Mouse (Mus musculus) thymus, postnatal 0 days (tissue): ENCODE data around the gene Cd300lf. TPM values are rescaled to one million over a fixed set of nuclear protein-coding genes. Genes with fewer than 3 reads are reported as not detected.
A peak's percentile ranks its signal among the peaks of the same experiment; 100 is the strongest.

Experiments
- DNase-seq: peaks from one replicate; pipeline ENCODE4 v3.0.0-alpha.2; 2015; ENCODE audit warnings: low spot score
- polyA plus RNA-seq: library from polyadenylated mRNA; unstranded; fragments of >200 nt; fragmentation: Nextera tagmentation; extraction: Ambion mirVana; gene quantifications from 2 replicates; pipeline ENCODE4 v1.2.1, GENCODE M21; 2015

The Cd300lf gene
- polyA plus RNA-seq = 0.76 and 2.0 TPM in 2 replicates

- DNase-seq = peak; percentile 42
Observed at GRCm38 (mm10) chr11:115133800-115134199, at the start of gene Cd300lf. Gene Cd300lf, minus strand, starts transcription at chr11:115133992.

DNA sequence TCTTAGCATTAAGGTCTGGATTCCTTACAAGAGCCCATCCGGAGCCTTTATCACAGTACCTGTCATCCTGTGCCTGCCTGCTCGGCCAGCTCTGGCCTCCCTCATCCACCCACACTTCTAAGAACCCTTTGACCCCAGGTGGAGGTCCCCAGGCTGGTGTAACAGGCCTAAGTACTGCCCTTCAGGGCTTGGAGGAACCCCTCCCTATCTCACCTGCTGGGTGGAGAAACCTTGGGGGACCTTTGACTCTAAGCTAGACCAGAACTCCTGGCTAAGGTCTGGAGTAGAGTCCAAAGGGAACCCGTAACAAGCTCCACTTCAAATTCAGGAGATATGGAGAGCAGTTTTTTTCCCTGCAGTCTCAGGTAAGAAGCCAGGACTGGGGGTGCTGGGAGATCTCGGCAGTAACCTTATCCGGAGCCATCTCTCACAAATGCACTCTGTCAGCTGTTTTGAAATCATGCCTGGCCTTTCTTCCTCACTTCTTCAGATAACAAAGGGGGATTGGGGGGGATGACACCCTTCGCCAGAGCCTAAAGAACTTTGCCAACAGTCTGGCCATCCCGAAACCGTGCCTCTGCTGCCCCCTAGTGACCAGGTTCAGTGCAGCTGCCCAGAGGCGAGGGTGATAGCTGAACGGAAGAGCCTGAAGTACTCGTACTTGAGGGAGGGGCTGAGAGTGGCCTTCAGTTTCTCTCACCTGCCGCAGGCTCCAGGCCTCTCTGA is 48.3 kb upstream of the Cd300lf start:
- peak; percentile 89 for DNase-seq

- DNase-seq = no peak
Observed at GRCm38 (mm10) chr11:115179881-115180280, 46.1 kb upstream of the Cd300lf start.

GRCm38 (mm10) chr11:115179191-115179590 is 45.4 kb upstream of the Cd300lf start:
- no peak for DNase-seq

DNA sequence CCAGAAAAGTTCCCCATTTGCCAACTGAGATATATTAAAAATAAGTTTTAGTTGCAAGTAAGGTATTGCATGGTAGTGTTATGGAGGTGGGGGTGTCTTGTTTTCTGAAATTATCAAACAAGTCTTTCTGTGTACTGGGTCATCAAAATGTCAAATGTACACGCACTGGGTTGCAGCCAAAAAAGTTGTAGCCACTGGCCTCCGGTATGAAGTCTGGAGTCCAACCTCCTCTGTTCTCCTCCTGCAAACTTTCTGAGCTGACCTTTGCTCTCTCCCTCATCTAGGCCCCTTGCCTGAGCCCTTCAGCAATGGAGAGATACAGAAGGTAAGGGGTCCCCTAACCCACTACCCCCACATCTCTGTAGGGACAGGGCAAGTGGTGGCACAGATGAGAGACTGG is 45.0 kb upstream of the Cd300lf start:
- DNase-seq = no peak

GRCm38 (mm10) chr11:115177559-115178195 is 43.9 kb upstream of the Cd300lf start:
- DNase-seq = no peak

DNA sequence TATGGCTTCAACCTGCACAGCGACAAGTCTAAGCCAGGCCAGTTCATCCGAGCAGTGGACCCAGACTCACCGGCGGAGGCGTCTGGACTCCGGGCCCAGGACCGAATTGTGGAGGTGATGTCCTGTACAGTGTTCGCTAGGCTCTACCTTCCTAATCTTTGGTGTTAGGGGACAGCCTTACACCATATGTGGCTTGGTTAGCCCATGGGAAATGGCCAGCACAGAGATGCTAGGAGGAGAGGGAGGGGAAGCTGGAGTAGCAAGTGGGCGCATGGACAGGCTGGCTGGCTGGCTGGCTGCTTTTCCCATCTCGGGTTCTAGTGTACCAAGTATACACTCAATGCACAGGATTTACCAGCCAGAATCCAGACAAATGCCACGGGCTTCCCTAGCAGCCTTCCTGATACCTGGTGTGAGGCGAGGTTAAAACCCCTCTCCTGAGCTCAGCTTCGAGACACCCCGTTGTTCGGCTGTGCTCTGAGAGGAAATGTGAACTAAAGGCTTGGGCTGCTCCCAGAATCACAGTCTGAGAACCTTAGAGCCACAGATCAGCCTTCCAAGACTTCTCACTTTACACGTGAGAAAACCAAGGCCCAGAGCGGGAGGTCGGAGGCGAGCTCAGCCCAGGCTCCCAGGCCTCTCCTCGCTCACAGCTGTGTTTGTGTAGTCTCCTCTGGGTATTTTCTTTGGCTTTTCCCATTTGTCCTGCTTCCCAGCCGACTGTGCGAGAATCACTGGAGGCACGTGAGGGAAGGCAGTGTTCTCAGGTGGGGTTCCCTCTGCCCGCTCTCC is 42.8 kb upstream of the Cd300lf start:
- DNase-seq = no peak

DNA sequence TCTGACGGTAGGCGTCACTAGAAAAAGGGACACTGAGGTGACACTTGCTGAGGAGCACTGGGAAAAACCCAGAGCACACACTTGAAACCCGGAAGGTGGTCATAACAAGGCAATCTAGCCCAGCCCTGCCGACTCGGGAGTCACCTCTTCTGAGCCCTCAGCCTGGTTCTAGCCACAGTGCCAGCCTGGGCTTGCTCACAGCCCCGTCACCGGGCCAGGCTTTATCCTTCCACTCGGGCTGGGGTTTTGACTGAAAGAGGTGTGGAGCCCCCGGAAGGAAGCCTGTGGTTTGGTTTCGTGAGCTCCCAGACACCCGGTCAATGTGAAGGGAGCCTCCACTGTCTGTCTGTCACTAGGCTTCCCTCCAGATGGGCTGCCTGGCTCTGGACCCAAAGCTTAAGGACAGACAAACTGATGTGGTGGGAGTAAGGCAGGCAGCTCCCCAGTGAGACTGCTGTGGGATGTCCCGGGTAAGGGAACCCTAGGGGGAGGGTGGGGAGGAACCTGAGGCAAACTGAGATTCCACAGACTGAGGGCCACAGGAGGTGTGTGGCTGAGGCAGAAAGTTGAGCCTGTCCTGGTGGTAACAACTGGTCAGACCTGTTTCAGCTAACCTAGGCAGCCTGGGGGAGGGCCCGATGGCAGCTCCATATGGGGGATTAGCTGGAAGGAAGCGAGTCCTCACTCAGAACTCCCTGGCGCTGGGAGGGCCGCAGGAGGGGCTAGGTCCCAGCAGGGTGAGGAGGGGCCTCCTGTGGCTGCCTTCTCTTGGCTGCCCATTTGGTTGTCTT is 40.0 kb upstream of the Cd300lf start:
- peak; percentile 60 for DNase-seq

DNA sequence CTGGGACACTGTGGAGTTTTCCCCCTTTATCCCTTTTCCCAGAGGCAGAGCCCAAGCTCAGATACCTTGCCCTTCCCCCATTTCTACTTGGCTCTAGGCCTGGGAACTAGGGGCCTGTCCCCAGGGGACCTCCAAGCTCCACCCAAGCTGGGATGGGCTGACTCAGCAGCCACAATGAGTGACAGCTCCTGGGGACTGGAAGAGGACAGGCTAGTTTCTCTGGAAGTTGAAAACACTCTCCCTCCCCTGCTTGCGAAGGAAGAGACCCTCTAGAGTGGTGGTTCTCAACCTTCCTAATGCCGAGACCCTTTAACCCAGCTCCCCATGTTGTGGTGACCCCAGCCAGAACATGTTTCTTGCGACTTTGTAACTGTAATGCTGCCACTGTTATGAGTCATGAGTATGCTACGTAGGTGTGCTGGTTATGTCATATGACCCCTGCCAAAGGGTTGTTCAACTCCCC is 39.1 kb upstream of the Cd300lf start:
- DNase-seq = no peak

DNA sequence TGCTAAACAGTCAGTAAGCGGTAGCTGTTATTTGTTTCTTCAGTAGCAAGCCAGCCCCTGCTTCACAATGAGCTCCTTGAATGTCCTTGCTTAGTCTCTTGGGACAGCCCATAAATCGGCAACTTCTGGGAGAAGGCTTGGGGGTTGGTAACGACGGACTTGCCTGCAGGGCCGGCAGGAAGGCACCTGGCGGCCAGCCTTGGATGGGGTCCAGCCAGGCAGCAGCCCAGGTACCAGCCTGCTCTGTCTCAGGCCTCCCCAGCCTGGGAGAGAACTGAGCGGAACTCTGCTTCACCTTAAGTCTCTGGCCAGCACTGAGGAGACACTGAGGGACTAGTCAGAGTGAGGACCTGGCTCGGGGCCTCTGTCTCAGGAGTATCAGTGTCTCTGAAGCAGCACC is 37.3 kb upstream of the Cd300lf start:
- no peak for DNase-seq

DNA sequence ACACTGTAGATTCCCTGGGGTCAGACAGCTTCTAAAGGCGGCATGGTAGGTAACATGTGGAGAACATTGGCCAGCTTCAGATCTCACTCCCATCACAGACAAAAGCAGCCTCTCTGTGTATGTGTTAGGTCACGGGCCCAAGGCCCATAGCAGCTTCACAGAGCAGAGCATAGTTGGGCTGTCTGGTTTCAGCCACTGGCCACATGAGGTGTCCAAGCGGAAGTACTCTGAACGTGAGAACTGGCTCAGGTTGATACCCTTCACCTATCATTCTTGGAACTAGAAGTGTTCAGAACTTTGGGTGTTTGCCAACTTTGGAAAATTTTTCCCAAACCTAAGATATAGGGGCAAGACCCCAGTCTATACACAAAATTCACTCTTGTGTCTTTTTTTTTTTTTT is 35.6 kb upstream of the Cd300lf start:
- no peak for DNase-seq

DNA sequence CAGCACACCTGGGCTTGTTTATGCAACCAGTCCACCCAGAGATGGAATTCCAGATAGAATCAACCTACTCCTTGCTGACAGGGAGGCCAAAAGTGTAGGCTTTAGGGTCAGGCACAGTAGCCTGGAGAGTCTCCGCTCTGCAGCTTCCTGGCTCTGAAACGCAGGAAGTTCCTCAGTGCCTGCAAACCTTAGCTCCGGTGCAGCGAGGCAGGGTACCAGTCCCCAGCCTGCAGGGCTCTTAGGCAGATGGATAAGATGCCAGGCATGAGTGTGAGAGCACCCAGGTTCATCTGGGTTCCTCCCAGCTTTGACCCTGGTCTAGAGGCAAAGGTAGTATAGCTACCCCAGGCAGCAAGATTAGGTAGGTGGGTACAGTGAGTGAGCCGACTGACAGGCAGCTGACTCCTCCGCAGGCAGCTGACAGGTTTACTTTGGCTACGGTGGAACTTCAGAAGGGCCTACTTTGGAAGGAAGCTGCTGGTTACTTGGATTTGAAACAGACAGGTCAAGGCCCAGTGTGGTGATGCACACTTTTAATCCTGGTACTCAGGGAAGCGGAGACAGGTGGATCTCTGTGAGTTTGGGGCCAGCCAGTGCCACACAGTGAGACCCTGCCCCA is 33.9 kb upstream of the Cd300lf start:
- DNase-seq = no peak

- DNase-seq = no peak
Observed at GRCm38 (mm10) chr11:115166776-115167175, 33.0 kb upstream of the Cd300lf start.

GRCm38 (mm10) chr11:115164976-115165374 is 31.2 kb upstream of the Cd300lf start:
- no peak for DNase-seq

GRCm38 (mm10) chr11:115164341-115164975 is 30.7 kb upstream of the Cd300lf start:
- peak; percentile 56 for DNase-seq

DNA sequence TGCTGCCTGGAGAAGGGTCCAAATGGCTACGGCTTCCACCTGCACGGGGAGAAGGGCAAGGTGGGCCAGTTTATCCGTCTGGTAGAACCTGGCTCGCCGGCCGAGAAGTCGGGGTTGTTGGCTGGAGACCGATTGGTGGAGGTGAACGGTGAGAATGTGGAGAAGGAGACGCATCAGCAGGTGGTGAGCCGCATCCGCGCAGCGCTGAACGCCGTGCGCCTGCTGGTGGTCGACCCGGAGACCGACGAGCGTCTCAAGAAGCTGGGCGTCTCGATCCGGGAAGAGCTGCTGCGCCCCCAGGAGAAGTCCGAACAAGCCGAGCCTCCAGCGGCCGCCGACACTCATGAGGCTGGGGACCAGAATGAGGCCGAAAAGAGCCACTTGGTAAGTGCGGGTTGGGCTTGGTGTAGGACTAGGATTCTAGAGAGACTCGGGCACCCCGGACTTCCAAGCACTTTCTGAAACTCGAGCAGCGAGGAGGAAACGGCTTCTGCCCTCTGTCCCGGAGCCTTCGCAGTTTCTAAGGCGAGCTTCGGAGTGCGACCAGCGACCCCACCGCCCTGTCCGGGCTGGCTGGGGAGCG is 29.9 kb upstream of the Cd300lf start:
- peak; percentile 81 for DNase-seq

DNA sequence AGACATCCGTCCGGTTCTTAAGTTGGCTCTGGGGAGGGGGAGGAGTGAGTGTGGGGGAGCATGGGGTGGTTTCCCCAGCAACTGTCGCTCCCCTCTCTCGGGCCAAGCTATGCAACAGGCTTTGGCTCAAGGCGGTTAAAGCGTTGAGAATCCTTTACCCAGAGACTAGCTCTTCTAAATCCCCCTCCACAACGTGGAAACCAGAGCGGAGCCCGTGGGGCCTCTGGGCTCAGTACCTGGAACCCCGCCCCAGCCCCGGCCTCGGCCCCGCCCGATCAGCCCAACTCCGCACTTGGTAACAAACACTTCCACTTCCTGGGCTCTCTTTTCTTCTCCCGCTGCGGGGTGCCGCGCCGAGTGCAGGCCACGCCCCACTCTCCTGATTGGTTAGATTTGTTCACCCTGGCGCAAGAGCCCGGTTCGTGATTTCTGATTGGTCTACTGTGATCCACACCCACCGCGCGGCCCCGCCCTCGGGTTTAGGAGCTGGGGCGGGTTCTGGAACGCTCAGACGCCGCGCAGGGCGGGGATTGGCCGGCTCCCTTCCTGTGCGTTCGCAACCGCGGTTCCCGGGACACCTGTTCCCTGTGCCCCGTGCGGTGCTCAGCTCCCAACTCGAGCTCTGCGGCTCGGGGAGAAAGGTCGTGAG is 29.2 kb upstream of the Cd300lf start, which contains the start of gene Slc9a3r1:
Gene Slc9a3r1 (plus strand): TSS at position 510 of the 649 bp plus-strand sequence.
- peak; percentile 99 for DNase-seq

- DNase-seq = no peak
Observed at GRCm38 (mm10) chr11:115162205-115162601, 28.4 kb upstream of the Cd300lf start.

GRCm38 (mm10) chr11:115161578-115162204 is 27.9 kb upstream of the Cd300lf start:
- peak; percentile 69 for DNase-seq
